Mouse (Mus musculus) kidney, adult 2 months (tissue): Measurements from ENCODE around the gene Hic1.

Source experiments
- CTCF ChIP-seq: fragments of 200-500 bp; conservative IDR thresholded peaks from 2 replicates; pipeline ENCODE4 v1.5.1; 2011; ENCODE audit warnings: low read depth, mild to moderate bottlenecking, control low read depth, low read length, moderate library complexity, mixed read lengths; ENCODE audit not compliant: insufficient read depth, insufficient read length
- POLR2A ChIP-seq: fragments of 200-500 bp; IDR thresholded peaks from one replicate; pipeline ENCODE4 v1.6.1; 2011; ENCODE audit warnings: low read depth, low read length, control low read depth

DNA sequence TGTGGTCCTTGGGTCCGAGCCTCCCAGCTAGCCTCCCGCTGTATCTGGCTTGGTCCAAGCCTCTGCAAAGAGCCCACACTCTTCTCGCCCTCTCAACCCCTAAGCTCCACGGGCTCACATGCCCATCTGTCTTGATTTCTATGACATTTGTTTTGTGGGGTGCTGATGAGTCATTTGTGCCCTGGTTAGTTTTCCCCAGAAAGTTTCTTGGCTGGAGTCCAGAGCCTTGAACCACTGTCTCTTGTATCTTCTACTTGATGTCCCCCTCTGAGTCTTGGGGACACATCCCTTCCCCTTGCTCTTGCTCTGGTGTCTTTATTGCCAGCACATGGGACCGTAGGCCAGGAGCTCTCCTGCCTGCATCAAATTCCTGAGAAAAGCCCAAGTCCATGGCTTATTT lies 30.6 kb upstream of the Hic1 start:
- TF ChIP-seq CTCF: no peak
- no peak for TF ChIP-seq POLR2A
